Mouse (Mus musculus) thymus, postnatal 36 days (tissue): ENCODE measurements around the gene Plcb1.
"Not testable (repeated sequence)": the region's sequence is repeated elsewhere in the genome, so short reads cannot be mapped to it uniquely, and the experiment has no call there.

Source experiments
- DNase-seq, 2 experiments: peaks; one replicate each; pipeline ENCODE4 v3.0.0; 2022; ENCODE audit warnings: mixed read lengths in 2 of 2

Gene Plcb1

GRCm38 (mm10) chr2:135328756-135329155 is 542.9 kb downstream of the Plcb1 start:
- DNase-seq: no peak

GRCm38 (mm10) chr2:135329782-135330545 is 544.1 kb downstream of the Plcb1 start:
- DNase-seq: no peak

GRCm38 (mm10) chr2:135331868-135332267 is 546.0 kb downstream of the Plcb1 start:
- no peak for DNase-seq

- DNase-seq: no peak
Observed at GRCm38 (mm10) chr2:135356311-135356710, 570.4 kb downstream of the Plcb1 start.

GRCm38 (mm10) chr2:135361798-135362197 is 575.9 kb downstream of the Plcb1 start:
- no peak for DNase-seq

GRCm38 (mm10) chr2:135362948-135363347 is 577.1 kb downstream of the Plcb1 start:
- no peak for DNase-seq

GRCm38 (mm10) chr2:135370259-135370835 is 584.5 kb downstream of the Plcb1 start:
- DNase-seq: no peak

- DNase-seq: not testable (repeated sequence)
Observed at GRCm38 (mm10) chr2:135380796-135381195, 594.9 kb downstream of the Plcb1 start.

- DNase-seq: no peak
Observed at GRCm38 (mm10) chr2:135381396-135381795, 595.5 kb downstream of the Plcb1 start.

GRCm38 (mm10) chr2:135387990-135388389 is 602.1 kb downstream of the Plcb1 start:
- no peak for DNase-seq

- DNase-seq: no peak
Observed at GRCm38 (mm10) chr2:135394698-135395097, 608.8 kb downstream of the Plcb1 start.

- no peak for DNase-seq
Observed at GRCm38 (mm10) chr2:135396375-135396774, 610.5 kb downstream of the Plcb1 start.

- no peak for DNase-seq
Observed at GRCm38 (mm10) chr2:135397970-135398369, 612.1 kb downstream of the Plcb1 start.

- DNase-seq: no peak
Observed at GRCm38 (mm10) chr2:135399760-135400159, 613.9 kb downstream of the Plcb1 start.

GRCm38 (mm10) chr2:135402916-135403315 is 617.0 kb downstream of the Plcb1 start:
- DNase-seq: no peak

GRCm38 (mm10) chr2:135403344-135403743 is 617.5 kb downstream of the Plcb1 start:
- no peak for DNase-seq

GRCm38 (mm10) chr2:135404095-135404494 is 618.2 kb downstream of the Plcb1 start:
- no peak for DNase-seq

GRCm38 (mm10) chr2:135409418-135410097 is 623.7 kb downstream of the Plcb1 start:
- no peak for DNase-seq

GRCm38 (mm10) chr2:135411675-135412074 is 625.8 kb downstream of the Plcb1 start:
- DNase-seq: no peak

- DNase-seq: no peak
Observed at GRCm38 (mm10) chr2:135415137-135415536, 629.3 kb downstream of the Plcb1 start.

GRCm38 (mm10) chr2:135419301-135419700 is 633.4 kb downstream of the Plcb1 start:
- no peak for DNase-seq

- DNase-seq: no peak
Observed at GRCm38 (mm10) chr2:135434947-135435515, 649.2 kb downstream of the Plcb1 start.

- DNase-seq: no peak
Observed at GRCm38 (mm10) chr2:135439034-135439433, 653.2 kb downstream of the Plcb1 start.
